Mouse (Mus musculus): ENCODE measurements around the gene Hs3st2. TPM values are rescaled to one million over a fixed set of nuclear protein-coding genes. Genes with fewer than 3 reads are reported as not detected.
A peak's percentile ranks its signal among the peaks of the same experiment; 100 is the strongest.

Hs3st2 gene
- polyA plus RNA-seq, 1 experiment from 2014 or later = 0.07 TPM

GRCm38 (mm10) chr7:121378942-121379341, 12.7 kb upstream of the Hs3st2 start:
- no peak overlapping the region for H3K4me2 ChIP-seq (ENCODE audit: low read depth, severe bottlenecking)
- DNase-seq (ENCODE audit: low spot score) (no peak), ATAC-seq (ENCODE audit: insufficient number of reproducible peaks, low FRiP score, low TSS enrichment, low read depth) (no peak)
- WGBS = 69% methylated on average over 4 of the region's 4 CpGs
- no peaks in the 10 kb centered on the region for H3K4me1 ChIP-seq (ENCODE audit: control insufficient read depth, insufficient read depth, low read length)
- H3K9me3 ChIP-seq (ENCODE audit: control insufficient read depth, low read length) = no peaks in the 10 kb centered on the region
- no peak overlapping the region for H3K4me3 ChIP-seq (ENCODE audit: low read depth, low read length)
- H3K36me3 ChIP-seq (ENCODE audit: control insufficient read depth, insufficient read depth, low read length) = no peaks in the 10 kb centered on the region
- no peak overlapping the region for H3K9ac ChIP-seq (ENCODE audit: low read length)
- no peaks in the 10 kb centered on the region for H3K27me3 ChIP-seq (ENCODE audit: control insufficient read depth, insufficient read depth, low read length)
- no peak overlapping the region for H3K27ac ChIP-seq (replicated peaks; ENCODE audit: low read depth, low read length)

GRCm38 (mm10) chr7:121391984-121392739, 503 bp downstream of the Hs3st2 start:
- H3K27me3 ChIP-seq (ENCODE audit: control insufficient read depth, insufficient read depth, low read length) = peaks cover 37% of the 10 kb centered on the region
- peak; percentile 29 for DNase-seq (ENCODE audit: low spot score)
- 3% methylated on average over 60 of the region's 72 CpGs for WGBS

GRCm38 (mm10) chr7:121392740-121392993, 1.0 kb downstream of the Hs3st2 start:
- H3K9me3 ChIP-seq (ENCODE audit: control insufficient read depth, low read length) = no peaks in the 10 kb centered on the region
- H3K9ac ChIP-seq (ENCODE audit: low read length) = no peak overlapping the region
- peaks cover 37% of the 10 kb centered on the region for H3K27me3 ChIP-seq (ENCODE audit: control insufficient read depth, insufficient read depth, low read length)
- H3K4me2 ChIP-seq (ENCODE audit: low read depth, severe bottlenecking) = peak overlapping the region; percentile 40
- H3K4me3 ChIP-seq (ENCODE audit: low read depth, low read length) = peak overlapping the region; percentile 14; the same call in 1 of the 2 replicates
- H3K27ac ChIP-seq (replicated peaks; ENCODE audit: low read depth, low read length) = no peak overlapping the region
- peaks cover 4% of the 10 kb centered on the region; the same call in 1 of the 2 replicates for H3K4me1 ChIP-seq (ENCODE audit: control insufficient read depth, insufficient read depth, low read length)
- under 1% methylated on average over 27 of the region's 28 CpGs for WGBS
- no peak for ATAC-seq (ENCODE audit: insufficient number of reproducible peaks, low FRiP score, low TSS enrichment, low read depth)
- DNase-seq (ENCODE audit: low spot score) = peak; percentile 21
- no peaks in the 10 kb centered on the region for H3K36me3 ChIP-seq (ENCODE audit: control insufficient read depth, insufficient read depth, low read length)

More at GRCm38 (mm10) chr7:121391984-121392739, 503 bp downstream of the Hs3st2 start:
- Histone ChIP-seq H3K27ac (replicated peaks; ENCODE audit: low read depth, low read length) (no peak overlapping the region), H3K9me3 (ENCODE audit: control insufficient read depth, low read length) (no peaks in the 10 kb centered on the region), H3K9ac (ENCODE audit: low read length) (no peak overlapping the region), H3K4me1 (ENCODE audit: control insufficient read depth, insufficient read depth, low read length) (peaks cover 4% of the 10 kb centered on the region; the same call in 1 of the 2 replicates), H3K4me2 (ENCODE audit: low read depth, severe bottlenecking) (peak overlapping the region; percentile 40), H3K4me3 (ENCODE audit: low read depth, low read length) (peak overlapping the region; percentile 14; the same call in 1 of the 2 replicates), H3K36me3 (ENCODE audit: control insufficient read depth, insufficient read depth, low read length) (no peaks in the 10 kb centered on the region)
- 0 out of 2 replicates have a peak, but pooled peaks have one; percentile 46 for ATAC-seq (ENCODE audit: insufficient number of reproducible peaks, low FRiP score, low TSS enrichment, low read depth)

GRCm38 (mm10) chr7:121393884-121394283, 2.2 kb downstream of the Hs3st2 start:
- H3K27ac ChIP-seq (replicated peaks; ENCODE audit: low read depth, low read length) = no peak overlapping the region
- 82% methylated on average over 1 of the region's 1 CpGs for WGBS

GRCm38 (mm10) chr7:121394875-121395274, 3.2 kb downstream of the Hs3st2 start:
- no peaks in the 10 kb centered on the region for H3K9me3 ChIP-seq (ENCODE audit: control insufficient read depth, low read length)
- no peak overlapping the region for H3K9ac ChIP-seq (ENCODE audit: low read length)
- H3K4me2 ChIP-seq (ENCODE audit: low read depth, severe bottlenecking) = no peak overlapping the region
- no peak overlapping the region for H3K27ac ChIP-seq (replicated peaks; ENCODE audit: low read depth, low read length)
- DNase-seq (ENCODE audit: low spot score) (no peak), ATAC-seq (ENCODE audit: insufficient number of reproducible peaks, low FRiP score, low TSS enrichment, low read depth) (no peak)
- H3K36me3 ChIP-seq (ENCODE audit: control insufficient read depth, insufficient read depth, low read length) = no peaks in the 10 kb centered on the region
- peaks cover 4% of the 10 kb centered on the region; the same call in 1 of the 2 replicates for H3K4me1 ChIP-seq (ENCODE audit: control insufficient read depth, insufficient read depth, low read length)
- peaks cover 37% of the 10 kb centered on the region for H3K27me3 ChIP-seq (ENCODE audit: control insufficient read depth, insufficient read depth, low read length)
- H3K4me3 ChIP-seq (ENCODE audit: low read depth, low read length) = no peak overlapping the region
- 88% methylated on average over 2 of the region's 2 CpGs for WGBS

More at GRCm38 (mm10) chr7:121393884-121394283, 2.2 kb downstream of the Hs3st2 start:
- Histone ChIP-seq H3K9ac (ENCODE audit: low read length) (no peak overlapping the region), H3K4me3 (ENCODE audit: low read depth, low read length) (no peak overlapping the region), H3K4me2 (ENCODE audit: low read depth, severe bottlenecking) (no peak overlapping the region), H3K9me3 (ENCODE audit: control insufficient read depth, low read length) (no peaks in the 10 kb centered on the region), H3K27me3 (ENCODE audit: control insufficient read depth, insufficient read depth, low read length) (peaks cover 37% of the 10 kb centered on the region), H3K36me3 (ENCODE audit: control insufficient read depth, insufficient read depth, low read length) (no peaks in the 10 kb centered on the region), H3K4me1 (ENCODE audit: control insufficient read depth, insufficient read depth, low read length) (peaks cover 4% of the 10 kb centered on the region; the same call in 1 of the 2 replicates)
- ATAC-seq (ENCODE audit: insufficient number of reproducible peaks, low FRiP score, low TSS enrichment, low read depth) (no peak), DNase-seq (ENCODE audit: low spot score) (no peak)

GRCm38 (mm10) chr7:121410716-121411506, 19.3 kb downstream of the Hs3st2 start:
- Histone ChIP-seq H3K36me3 (ENCODE audit: control insufficient read depth, insufficient read depth, low read length) (no peaks in the 10 kb centered on the region), H3K9me3 (ENCODE audit: control insufficient read depth, low read length) (no peaks in the 10 kb centered on the region), H3K9ac (ENCODE audit: low read length) (no peak overlapping the region), H3K4me2 (ENCODE audit: low read depth, severe bottlenecking) (no peak overlapping the region), H3K4me3 (ENCODE audit: low read depth, low read length) (no peak overlapping the region), H3K27ac (replicated peaks; ENCODE audit: low read depth, low read length) (no peak overlapping the region), H3K4me1 (ENCODE audit: control insufficient read depth, insufficient read depth, low read length) (no peaks in the 10 kb centered on the region), H3K27me3 (ENCODE audit: control insufficient read depth, insufficient read depth, low read length) (no peaks in the 10 kb centered on the region)
- WGBS = 87% methylated on average over 11 of the region's 11 CpGs
- ATAC-seq (ENCODE audit: insufficient number of reproducible peaks, low FRiP score, low TSS enrichment, low read depth) (no peak), DNase-seq (ENCODE audit: low spot score) (no peak)

GRCm38 (mm10) chr7:121411507-121411898, 19.8 kb downstream of the Hs3st2 start:
- Histone ChIP-seq H3K4me2 (ENCODE audit: low read depth, severe bottlenecking) (no peak overlapping the region), H3K9me3 (ENCODE audit: control insufficient read depth, low read length) (no peaks in the 10 kb centered on the region), H3K4me1 (ENCODE audit: control insufficient read depth, insufficient read depth, low read length) (no peaks in the 10 kb centered on the region), H3K4me3 (ENCODE audit: low read depth, low read length) (no peak overlapping the region), H3K9ac (ENCODE audit: low read length) (no peak overlapping the region), H3K27me3 (ENCODE audit: control insufficient read depth, insufficient read depth, low read length) (no peaks in the 10 kb centered on the region), H3K36me3 (ENCODE audit: control insufficient read depth, insufficient read depth, low read length) (no peaks in the 10 kb centered on the region), H3K27ac (replicated peaks; ENCODE audit: low read depth, low read length) (no peak overlapping the region)
- WGBS = 79% methylated on average over 7 of the region's 7 CpGs
- DNase-seq (ENCODE audit: low spot score) (no peak), ATAC-seq (ENCODE audit: insufficient number of reproducible peaks, low FRiP score, low TSS enrichment, low read depth) (no peak)

GRCm38 (mm10) chr7:121436884-121437283, 45.2 kb downstream of the Hs3st2 start:
- WGBS = 46% methylated on average over 6 of the region's 6 CpGs
- Histone ChIP-seq H3K4me3 (ENCODE audit: low read depth, low read length) (no peak overlapping the region), H3K4me2 (ENCODE audit: low read depth, severe bottlenecking) (no peak overlapping the region), H3K9ac (ENCODE audit: low read length) (no peak overlapping the region), H3K4me1 (ENCODE audit: control insufficient read depth, insufficient read depth, low read length) (0 out of 2 replicates have a peak, but pooled peaks cover 7% of the 10 kb centered on the region), H3K27me3 (ENCODE audit: control insufficient read depth, insufficient read depth, low read length) (no peaks in the 10 kb centered on the region), H3K36me3 (ENCODE audit: control insufficient read depth, insufficient read depth, low read length) (no peaks in the 10 kb centered on the region), H3K9me3 (ENCODE audit: control insufficient read depth, low read length) (no peaks in the 10 kb centered on the region), H3K27ac (replicated peaks; ENCODE audit: low read depth, low read length) (no peak overlapping the region)
- DNase-seq (ENCODE audit: low spot score) (peak; percentile 41), ATAC-seq (ENCODE audit: insufficient number of reproducible peaks, low FRiP score, low TSS enrichment, low read depth) (peak; percentile 65; the same call in 1 of the 2 replicates)
